Mouse (Mus musculus): ENCODE measurements around the gene B4galnt2.

- TF ChIP-seq CTCF (IDR thresholded peaks at IDR 0.05; ENCODE audit: extremely low read depth, insufficient read depth, low read length) = no peak
- no peak for TF ChIP-seq POLR2A (IDR thresholded peaks at IDR 0.05; ENCODE audit: extremely low read depth, insufficient read depth, low read length)
These were observed 11.7 kb upstream of the B4galnt2 start for GRCm38 (mm10) chr11:95926398-95926797.

All from cortical plate, adult 2 months (tissue).